ENCODE assay signal across 9 mouse cellular contexts in the genomic region with DNA sequence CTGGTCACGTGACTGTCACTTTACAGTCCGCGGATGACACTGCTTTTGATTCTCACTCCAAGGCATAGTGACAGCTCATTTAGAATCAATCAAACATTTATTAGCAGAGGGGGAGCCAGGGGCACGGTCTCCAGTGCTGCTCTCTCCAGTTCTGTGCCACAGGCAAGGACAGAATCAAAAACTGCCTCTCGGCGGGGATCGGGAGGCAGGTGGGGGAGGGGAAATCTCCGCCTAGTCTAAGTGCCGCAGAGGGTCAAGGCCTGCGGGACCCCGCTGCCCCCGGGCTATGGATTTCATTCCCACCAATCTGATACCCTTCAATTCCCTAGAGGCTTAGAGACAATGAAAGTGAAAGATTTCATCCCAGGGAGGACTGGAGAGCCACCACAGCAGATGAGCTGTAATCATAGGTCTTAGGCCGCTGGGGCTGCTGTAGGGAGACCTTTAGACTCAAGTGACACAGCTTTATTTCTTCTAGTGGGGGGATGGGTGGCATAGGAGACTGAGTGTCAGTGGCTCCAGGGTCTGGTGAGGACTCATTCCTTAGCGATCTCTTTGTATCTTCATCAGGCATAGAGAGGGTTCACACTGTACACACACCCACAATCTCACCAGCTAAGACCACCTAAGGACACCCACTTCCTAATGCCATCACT. TPM values are rescaled to one million over a fixed set of nuclear protein-coding genes. Genes with fewer than 3 reads are reported as not detected.
DNase-seq lines count a peak whose midpoint lies in the region; ATAC-seq and TF ChIP-seq lines count a peak whose summit lies in the region.
"Had no signal": no experiment of that assay in that cellular context is flagged by ENCODE, and none has a peak within 500 bp of the region (broad histone marks: within the 10 kb centered on the region; RNA-seq: fewer than 3 reads in every experiment).

No protein-coding gene starts in this region.

- peak overlapping the region; percentile 74 for H3K4me2 ChIP-seq in embryonic facial prominence, embryonic 13.5 days
- peak overlapping the region; percentile 65 for H3K4me2 ChIP-seq in limb, embryonic 12.5 days
- H3K4me2 ChIP-seq in midbrain, embryonic 15.5 days, result peak overlapping the region; percentile 57

- H3K9ac ChIP-seq in embryonic facial prominence, embryonic 13.5 days, result peak overlapping the region; percentile 68
- H3K9ac ChIP-seq in limb, embryonic 12.5 days (replicated peaks), result peak overlapping the region; percentile 52; the same call in 1 of the 2 replicates
- H3K9ac ChIP-seq in midbrain, embryonic 15.5 days, result peak overlapping the region; percentile 29

- H3K9me3 ChIP-seq in embryonic facial prominence, embryonic 13.5 days, result no peaks in the 10 kb centered on the region
- H3K9me3 ChIP-seq in hindbrain, embryonic 10.5 days, result no peaks in the 10 kb centered on the region
- no peaks in the 10 kb centered on the region for H3K9me3 ChIP-seq in limb, embryonic 12.5 days
- H3K9me3 ChIP-seq in midbrain, embryonic 15.5 days, result no peaks in the 10 kb centered on the region

- no peak for ATAC-seq in embryonic facial prominence, embryonic 13.5 days (ENCODE audit: insufficient number of reproducible peaks, insufficient read depth, low FRiP score, low TSS enrichment, low read depth)
- ATAC-seq in limb, embryonic 12.5 days (ENCODE audit: insufficient number of reproducible peaks, insufficient read depth, low FRiP score, low TSS enrichment, low read depth), result peak; percentile 61; the same call in 1 of the 2 replicates
- peak; percentile 91 for ATAC-seq in midbrain, embryonic 15.5 days (replicated peaks)
- no peak for ATAC-seq in activated CD4-positive, CD25-positive, alpha-beta regulatory T cell, adult 4 months

- no peak for DNase-seq in layer of hippocampus, adult 2 months (ENCODE audit: low spot score in 2 of 2)
- no peak for DNase-seq in layer of hippocampus, adult 9-10 months (ENCODE audit: low spot score)
- DNase-seq in adrenal gland, postnatal 25 days, result peak; percentile 23
- DNase-seq in hindbrain, embryonic 10.5 days (ENCODE audit: low spot score), result peak; percentile 90

- no peak for TF ChIP-seq CTCF in layer of hippocampus, adult 2 months (conservative IDR thresholded peaks at IDR 0.05)

- H3K4me1 ChIP-seq in embryonic facial prominence, embryonic 13.5 days, result peaks cover 43% of the 10 kb centered on the region
- H3K4me1 ChIP-seq in hindbrain, embryonic 10.5 days (replicated peaks), result peaks cover 50% of the 10 kb centered on the region
- H3K4me1 ChIP-seq in limb, embryonic 12.5 days (replicated peaks), result peaks cover 24% of the 10 kb centered on the region
- peaks cover 43% of the 10 kb centered on the region for H3K4me1 ChIP-seq in midbrain, embryonic 15.5 days

- peak overlapping the region; percentile 89 for H3K27ac ChIP-seq in layer of hippocampus, adult 2 months
- no peak overlapping the region for H3K27ac ChIP-seq in embryonic facial prominence, embryonic 13.5 days
- H3K27ac ChIP-seq in hindbrain, embryonic 10.5 days, result peak overlapping the region; percentile 87
- H3K27ac ChIP-seq in limb, embryonic 12.5 days, result no peak overlapping the region
- peak overlapping the region; percentile 85 for H3K27ac ChIP-seq in midbrain, embryonic 15.5 days

- peak overlapping the region; percentile 61 for H3K4me3 ChIP-seq in layer of hippocampus, adult 2 months
- H3K4me3 ChIP-seq in embryonic facial prominence, embryonic 13.5 days, result peak overlapping the region; percentile 41
- H3K4me3 ChIP-seq in hindbrain, embryonic 10.5 days, result peak overlapping the region; percentile 55
- H3K4me3 ChIP-seq in limb, embryonic 12.5 days (replicated peaks), result peak overlapping the region; percentile 36
- peak overlapping the region; percentile 28 for H3K4me3 ChIP-seq in midbrain, embryonic 15.5 days

- no peaks in the 10 kb centered on the region for H3K36me3 ChIP-seq in embryonic facial prominence, embryonic 13.5 days
- H3K36me3 ChIP-seq in hindbrain, embryonic 10.5 days, result no peaks in the 10 kb centered on the region
- H3K36me3 ChIP-seq in limb, embryonic 12.5 days, result no peaks in the 10 kb centered on the region
- no peaks in the 10 kb centered on the region for H3K36me3 ChIP-seq in midbrain, embryonic 15.5 days (replicated peaks)

- WGBS in embryonic facial prominence, embryonic 13.5 days, result 2% methylated on average over 14 of the region's 14 CpGs
- WGBS in hindbrain, embryonic 10.5 days, result 3% methylated on average over 14 of the region's 14 CpGs
- WGBS in limb, embryonic 12.5 days, result 5% methylated on average over 14 of the region's 14 CpGs
- WGBS in midbrain, embryonic 15.5 days, result 2% methylated on average over 14 of the region's 14 CpGs

- peaks cover 4% of the 10 kb centered on the region; the same call in 1 of the 2 replicates for H3K27me3 ChIP-seq in embryonic facial prominence, embryonic 13.5 days
- peaks cover 17% of the 10 kb centered on the region for H3K27me3 ChIP-seq in hindbrain, embryonic 10.5 days (ENCODE audit: insufficient read depth, poor library complexity, severe bottlenecking)
- peaks cover 4% of the 10 kb centered on the region; the same call in 1 of the 2 replicates for H3K27me3 ChIP-seq in limb, embryonic 12.5 days
- H3K27me3 ChIP-seq in midbrain, embryonic 15.5 days (replicated peaks), result no peaks in the 10 kb centered on the region

RNA-seq across cellular contexts. Expression of gene Gm21915, which starts 31.9 kb away (rescaled TPM):
- total RNA-seq in layer of hippocampus, adult 2 months (2021), result not detected
- not detected in 2 replicates for total RNA-seq in adrenal gland, postnatal 25 days (2021)
- polyA plus RNA-seq in embryonic facial prominence, embryonic 13.5 days (2015; fragmentation: Nextera tagmentation; extraction: Ambion mirVana), result not detected in 2 replicates
- polyA plus RNA-seq in hindbrain, embryonic 10.5 days (2016; fragmentation: Nextera tagmentation; extraction: Ambion mirVana), result not detected in 2 replicates
- not detected in 2 replicates for polyA plus RNA-seq in limb, embryonic 12.5 days (2016; fragmentation: Nextera tagmentation; extraction: Ambion mirVana)
- not detected in 2 replicates for polyA plus RNA-seq in midbrain, embryonic 15.5 days (2015; fragmentation: Nextera tagmentation; extraction: Ambion mirVana)
- not detected for polyA plus RNA-seq in activated CD4-positive, CD25-positive, alpha-beta regulatory T cell, adult 4 months (2017; shearing (Covaris generic))
- total RNA-seq: hematopoietic stem cell, adult 5-6 weeks had no signal

RNA-seq across cellular contexts. Expression of gene Clmp, which starts 47.2 kb away (rescaled TPM):
- total RNA-seq in layer of hippocampus, adult 2 months (2021), result 10 to 100 TPM; 25.3 to 33.3 TPM
- 2.8 and 5.9 TPM in 2 replicates for total RNA-seq in adrenal gland, postnatal 25 days (2021)
- 55.9 and 56.5 TPM in 2 replicates for polyA plus RNA-seq in embryonic facial prominence, embryonic 13.5 days (2015; fragmentation: Nextera tagmentation; extraction: Ambion mirVana)
- 33.7 and 37.0 TPM in 2 replicates for polyA plus RNA-seq in hindbrain, embryonic 10.5 days (2016; fragmentation: Nextera tagmentation; extraction: Ambion mirVana)
- polyA plus RNA-seq in limb, embryonic 12.5 days (2016; fragmentation: Nextera tagmentation; extraction: Ambion mirVana), result 67.7 TPM in 2 replicates
- polyA plus RNA-seq in midbrain, embryonic 15.5 days (2015; fragmentation: Nextera tagmentation; extraction: Ambion mirVana), result 49.0 and 57.0 TPM in 2 replicates
- polyA plus RNA-seq in activated CD4-positive, CD25-positive, alpha-beta regulatory T cell, adult 4 months (2017; shearing (Covaris generic)), result under 1 TPM in 1 of 2 experiments, not detected in 1; 0.19 TPM

Comparison
In these comparisons a context has a peak if more than half of its experiments do, and no peak if none do; other contexts are left out.
1. DNase-seq: peak in adrenal gland, postnatal 25 days (single experiment) and hindbrain, embryonic 10.5 days (single experiment); none in layer of hippocampus, adult 2 months (0 of 2) and layer of hippocampus, adult 9-10 months (single experiment).
2. H3K27ac ChIP-seq: peak in layer of hippocampus, adult 2 months (single experiment), hindbrain, embryonic 10.5 days (single experiment) and midbrain, embryonic 15.5 days (single experiment); none in embryonic facial prominence, embryonic 13.5 days (single experiment) and limb, embryonic 12.5 days (single experiment).
3. ATAC-seq: peak in limb, embryonic 12.5 days (single experiment) and midbrain, embryonic 15.5 days (single experiment); none in embryonic facial prominence, embryonic 13.5 days (single experiment) and activated CD4-positive, CD25-positive, alpha-beta regulatory T cell, adult 4 months (single experiment).
4. RNA of gene Clmp, which starts 47.2 kb away (polyA plus RNA-seq): 67.7 TPM in limb, embryonic 12.5 days, 49.0 to 57.0 TPM in midbrain, embryonic 15.5 days, 55.9 to 56.5 TPM in embryonic facial prominence, embryonic 13.5 days and 33.7 to 37.0 TPM in hindbrain, embryonic 10.5 days; 0.19 TPM in activated CD4-positive, CD25-positive, alpha-beta regulatory T cell, adult 4 months; every median in the first group is over 10 times any median in the second.
5. Peak in every context shown above with its lines, with median percentiles within 50 percentile points of each other: H3K4me3 ChIP-seq, H3K4me2 ChIP-seq and H3K9ac ChIP-seq.